Mouse (Mus musculus) embryonic facial prominence, embryonic 11.5 days (tissue): ENCODE measurements around the gene Gm12216. TPM values are rescaled to one million over a fixed set of nuclear protein-coding genes. Genes with fewer than 3 reads are reported as not detected.
A peak's percentile ranks its signal among the peaks of the same experiment; 100 is the strongest.

Experiments
- ATAC-seq: fragments of 200-750 bp; cut with Nextera tagmentation; replicated peaks from 2 replicates; pipeline ENCODE4 v1.8.0; 2017; ENCODE audit warnings: low read depth; ENCODE audit not compliant: insufficient number of reproducible peaks, low FRiP score, low TSS enrichment
- DNase-seq: peaks from one replicate; pipeline ENCODE4 v3.0.0-alpha.2; 2015; ENCODE audit warnings: low spot score
- H3K27ac ChIP-seq: fragments of 300-500 bp; sonication (generic); replicated peaks from 2 replicates; pipeline ENCODE4 v1.5.1; 2014; ENCODE audit warnings: mild to moderate bottlenecking, low read depth, low read length, control low read depth
- H3K27me3 ChIP-seq: fragments of 300-500 bp; sonication (generic); 2 replicates; pipeline ENCODE4 v1.6.1; 2014; ENCODE audit warnings: mild to moderate bottlenecking, low read length, moderate library complexity, mixed read lengths; ENCODE audit not compliant: control insufficient read depth, insufficient read depth
- H3K36me3 ChIP-seq: fragments of 300-500 bp; sonication (generic); replicated peaks from 2 replicates; pipeline ENCODE4 v1.6.1; 2014; ENCODE audit warnings: low read depth, mild to moderate bottlenecking, low read length, moderate library complexity, mixed read lengths; ENCODE audit not compliant: control insufficient read depth, insufficient read depth
- H3K4me1 ChIP-seq: fragments of 300-500 bp; sonication (generic); 2 replicates; pipeline ENCODE4 v1.6.1; 2014; ENCODE audit warnings: low read length, mixed read lengths; ENCODE audit not compliant: control insufficient read depth, insufficient read depth
- H3K4me2 ChIP-seq: fragments of 300-500 bp; sonication (generic); 2 replicates; pipeline ENCODE4 v1.6.1; 2014; ENCODE audit warnings: low read depth, mild to moderate bottlenecking, control low read depth, low read length, moderate library complexity
- H3K4me3 ChIP-seq: fragments of 300-500 bp; sonication (generic); 2 replicates; pipeline ENCODE4 v1.5.1; 2014; ENCODE audit warnings: low read depth, low read length, control low read depth
- H3K9ac ChIP-seq: fragments of 300-500 bp; sonication (generic); replicated peaks from 2 replicates; pipeline ENCODE4 v1.6.1; 2014; ENCODE audit warnings: mild to moderate bottlenecking, control low read depth, low read length
- H3K9me3 ChIP-seq: fragments of 300-500 bp; sonication (generic); replicated peaks from 2 replicates; pipeline ENCODE4 v1.6.1; 2016; ENCODE audit warnings: mild to moderate bottlenecking, low read length, inconsistent platforms, mixed read lengths; ENCODE audit not compliant: control insufficient read depth
- WGBS: fragments of 180-500 bp; shearing (Covaris S2); extraction: QIAGEN DNeasy Blood & Tissue Kit; methylation state at CpG from one replicate; pipeline ENCODE4 v1.1.7; 2014; 5-methylcytosine and 5-hydroxymethylcytosine counted together
- polyA plus RNA-seq: library from polyadenylated mRNA; unstranded; fragments of >200 nt; fragmentation: Nextera tagmentation; extraction: Ambion mirVana; gene quantifications from 2 replicates; pipeline ENCODE4 v1.2.1, GENCODE M21; 2014

The Gm12216 gene
- polyA plus RNA-seq, 1 experiment from 2014 or later = not detected

GRCm38 (mm10) chr11:53748614-53749013, 110.4 kb downstream of the Gm12216 start:
- Histone ChIP-seq H3K27ac (no peak overlapping the region), H3K36me3 (no peaks in the 10 kb centered on the region), H3K4me1 (no peaks in the 10 kb centered on the region), H3K4me2 (no peak overlapping the region), H3K4me3 (no peak overlapping the region), H3K27me3 (no peaks in the 10 kb centered on the region), H3K9ac (no peak overlapping the region), H3K9me3 (no peaks in the 10 kb centered on the region)
- ATAC-seq (no peak), DNase-seq (no peak)
- WGBS = 92% methylated on average over 6 of the region's 6 CpGs

- Histone ChIP-seq H3K9me3 (no peaks in the 10 kb centered on the region), H3K4me3 (no peak overlapping the region), H3K9ac (no peak overlapping the region), H3K4me2 (no peak overlapping the region), H3K27me3 (no peaks in the 10 kb centered on the region), H3K27ac (no peak overlapping the region), H3K4me1 (no peaks in the 10 kb centered on the region), H3K36me3 (no peaks in the 10 kb centered on the region)
- WGBS = 91% methylated on average over 9 of the region's 9 CpGs
- ATAC-seq (no peak), DNase-seq (no peak)
These were observed 111.1 kb downstream of the Gm12216 start for GRCm38 (mm10) chr11:53747985-53748384.

- Histone ChIP-seq H3K9ac (no peak overlapping the region), H3K4me3 (no peak overlapping the region), H3K4me2 (no peak overlapping the region), H3K27ac (no peak overlapping the region), H3K4me1 (no peaks in the 10 kb centered on the region), H3K36me3 (no peaks in the 10 kb centered on the region), H3K9me3 (no peaks in the 10 kb centered on the region), H3K27me3 (no peaks in the 10 kb centered on the region)
- 98% methylated on average over 2 of the region's 2 CpGs for WGBS
- ATAC-seq (no peak), DNase-seq (no peak)
These were observed 113.8 kb downstream of the Gm12216 start for GRCm38 (mm10) chr11:53745260-53745659.

GRCm38 (mm10) chr11:53742353-53742752, 116.7 kb downstream of the Gm12216 start:
- Histone ChIP-seq H3K4me1 (no peaks in the 10 kb centered on the region), H3K36me3 (no peaks in the 10 kb centered on the region), H3K9me3 (no peaks in the 10 kb centered on the region), H3K27me3 (no peaks in the 10 kb centered on the region), H3K4me3 (no peak overlapping the region), H3K4me2 (no peak overlapping the region), H3K9ac (no peak overlapping the region), H3K27ac (no peak overlapping the region)
- ATAC-seq (no peak), DNase-seq (no peak)
- 4% methylated on average over 5 of the region's 5 CpGs for WGBS

- Histone ChIP-seq H3K4me2 (no peak overlapping the region), H3K9ac (no peak overlapping the region), H3K27ac (no peak overlapping the region), H3K4me1 (no peaks in the 10 kb centered on the region), H3K4me3 (no peak overlapping the region), H3K9me3 (no peaks in the 10 kb centered on the region), H3K27me3 (no peaks in the 10 kb centered on the region), H3K36me3 (no peaks in the 10 kb centered on the region)
- WGBS = 32% methylated on average over 6 of the region's 6 CpGs
- DNase-seq (peak; percentile 66), ATAC-seq (0 out of 2 replicates have a peak, but pooled peaks have one; percentile 6)
These were observed 121.5 kb downstream of the Gm12216 start for GRCm38 (mm10) chr11:53737573-53737946.

GRCm38 (mm10) chr11:53736771-53737572, 122.1 kb downstream of the Gm12216 start:
- peak; percentile 67; the same call in 1 of the 2 replicates for ATAC-seq

GRCm38 (mm10) chr11:53735682-53736245, 123.3 kb downstream of the Gm12216 start:
- H3K9ac ChIP-seq = peak overlapping the region; percentile 44
- H3K4me3 ChIP-seq = no peak overlapping the region
- peak; percentile 79; the same call in 1 of the 2 replicates for ATAC-seq

More at GRCm38 (mm10) chr11:53736771-53737572, 122.1 kb downstream of the Gm12216 start:
- WGBS = 46% methylated on average over 14 of the region's 14 CpGs
- Histone ChIP-seq H3K27me3 (no peaks in the 10 kb centered on the region), H3K36me3 (no peaks in the 10 kb centered on the region), H3K27ac (no peak overlapping the region), H3K4me1 (no peaks in the 10 kb centered on the region), H3K4me3 (no peak overlapping the region), H3K4me2 (no peak overlapping the region), H3K9me3 (no peaks in the 10 kb centered on the region), H3K9ac (no peak overlapping the region)
- DNase-seq = peak; percentile 86

GRCm38 (mm10) chr11:53734970-53735681, 123.9 kb downstream of the Gm12216 start:
- ATAC-seq (no peak), DNase-seq (no peak)
- H3K4me1 ChIP-seq = no peaks in the 10 kb centered on the region
- no peaks in the 10 kb centered on the region for H3K27me3 ChIP-seq
- H3K9me3 ChIP-seq = no peaks in the 10 kb centered on the region
- H3K4me3 ChIP-seq = no peak overlapping the region
- WGBS = 70% methylated on average over 18 of the region's 18 CpGs
- no peak overlapping the region for H3K4me2 ChIP-seq
- no peaks in the 10 kb centered on the region for H3K36me3 ChIP-seq
- no peak overlapping the region for H3K9ac ChIP-seq
- no peak overlapping the region for H3K27ac ChIP-seq

More at GRCm38 (mm10) chr11:53735682-53736245, 123.3 kb downstream of the Gm12216 start:
- WGBS = 27% methylated on average over 17 of the region's 17 CpGs
- DNase-seq = peak; percentile 85
- Histone ChIP-seq H3K27ac (no peak overlapping the region), H3K4me2 (peak overlapping the region; percentile 36), H3K27me3 (no peaks in the 10 kb centered on the region), H3K4me1 (no peaks in the 10 kb centered on the region), H3K36me3 (no peaks in the 10 kb centered on the region), H3K9me3 (no peaks in the 10 kb centered on the region)
